Mouse (Mus musculus) B cell, adult 62 days (primary cell): Measurements from ENCODE around the gene Olfr1423. TPM values are rescaled to one million over a fixed set of nuclear protein-coding genes. Genes with fewer than 3 reads are reported as not detected.

Source experiments
- total RNA-seq: library from RNA; stranded (reverse); gene quantifications from 4 replicates; pipeline ENCODE4 v1.2.4, GENCODE M21; 2023

Olfr1423 gene
- total RNA-seq: not detected in 4 replicates

DNA sequence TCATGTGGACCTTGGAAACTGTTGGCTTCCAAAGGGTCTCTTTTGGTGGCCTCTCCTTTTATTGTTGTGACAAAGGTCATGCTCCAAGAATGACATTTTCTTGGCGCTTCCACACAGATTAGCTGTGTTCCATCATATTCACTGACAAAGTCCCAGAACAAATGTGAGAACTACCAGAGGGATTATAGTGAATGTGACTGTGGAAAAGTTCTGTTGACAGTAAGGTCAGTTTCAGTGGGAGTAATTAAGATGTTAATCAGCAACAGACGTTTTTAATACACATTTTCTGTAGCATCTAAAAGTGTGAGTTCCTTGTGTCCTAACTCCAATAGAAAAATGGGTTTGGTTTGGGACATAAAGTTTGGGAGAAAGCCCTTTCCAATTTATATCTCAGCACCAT, at the start of gene Olfr1423:
Gene Olfr1423 (minus strand): TSS at position 101 of the 400 bp plus-strand sequence.

GRCm38 (mm10) chr19:12077631-12078030, 36.5 kb upstream of the Olfr1423 start, which contains the start of gene Olfr1425:
Gene Olfr1425 (minus strand): TSS chr19:12077731.

DNA sequence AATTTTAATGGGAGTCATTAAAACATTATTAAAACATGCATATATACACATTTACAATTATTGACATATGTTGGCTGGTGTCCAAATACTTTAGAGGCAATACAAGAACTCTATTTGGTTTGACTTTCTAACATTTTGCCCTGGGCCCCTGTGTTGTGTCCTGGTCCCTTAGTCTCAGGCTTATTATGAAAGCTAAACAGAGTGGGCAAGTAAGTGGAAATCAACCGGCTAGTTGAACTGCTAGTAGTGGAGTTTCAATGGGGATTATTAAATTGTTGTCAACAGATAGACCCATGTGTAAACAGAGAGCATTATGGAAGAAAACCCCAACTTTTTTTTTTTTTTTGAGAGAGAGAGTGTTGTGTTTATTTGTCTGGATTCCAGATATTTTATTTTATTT, 21.5 kb upstream of the Olfr1423 start, which contains the start of gene Olfr1424:
Gene Olfr1424 (minus strand): TSS at position 101 of the 400 bp plus-strand sequence.

Other genes starting within 250 kb of the Olfr1423 start
- 0.39 to 1.0 TPM (median 0.71 TPM) in 4 replicates for gene Stx3, start 221.9 kb downstream of the Olfr1423 start, total RNA-seq
- gene Olfr1417, start 202.1 kb downstream of the Olfr1423 start, total RNA-seq: not detected in 4 replicates
- gene Olfr1418, start 180.3 kb downstream of the Olfr1423 start, total RNA-seq: not detected in 4 replicates
- gene Olfr1419, start 166.2 kb downstream of the Olfr1423 start, total RNA-seq: not detected in 4 replicates
- gene Olfr1420, start 154.8 kb downstream of the Olfr1423 start, total RNA-seq: not detected in 4 replicates
- 68.1 to 75.5 TPM (median 72.5 TPM) in 4 replicates for gene Patl1, start 128.9 kb downstream of the Olfr1423 start, total RNA-seq
- gene Osbp, start 75.4 kb downstream of the Olfr1423 start, total RNA-seq: 50.1 to 51.8 TPM (median 50.9 TPM) in 4 replicates
- not detected in 4 replicates for gene Olfr1424, start 21.4 kb upstream of the Olfr1423 start, total RNA-seq
- not detected in 4 replicates for gene Olfr1425, start 36.4 kb upstream of the Olfr1423 start, total RNA-seq
- not detected in 4 replicates for gene Olfr1426, start 50.7 kb upstream of the Olfr1423 start, total RNA-seq
- not detected in 4 replicates for gene Olfr1427, start 62.0 kb upstream of the Olfr1423 start, total RNA-seq
- gene Olfr1428, start 74.6 kb upstream of the Olfr1423 start, total RNA-seq: not detected in 4 replicates
- gene Olfr76, start 81.9 kb upstream of the Olfr1423 start, total RNA-seq: not detected in 4 replicates
- not detected in 4 replicates for gene Olfr1555-ps1, start 128.8 kb upstream of the Olfr1423 start, total RNA-seq
- not detected in 4 replicates for gene Olfr1431, start 159.3 kb upstream of the Olfr1423 start, total RNA-seq
- gene Olfr1432, start 191.3 kb upstream of the Olfr1423 start, total RNA-seq: not detected in 4 replicates
- not detected in 4 replicates for gene Olfr262, start 200.3 kb upstream of the Olfr1423 start, total RNA-seq
- not detected in 4 replicates for gene Olfr235, start 219.7 kb upstream of the Olfr1423 start, total RNA-seq
- gene Olfr1434, start 238.5 kb upstream of the Olfr1423 start, total RNA-seq: not detected in 4 replicates